In the genomic region with DNA sequence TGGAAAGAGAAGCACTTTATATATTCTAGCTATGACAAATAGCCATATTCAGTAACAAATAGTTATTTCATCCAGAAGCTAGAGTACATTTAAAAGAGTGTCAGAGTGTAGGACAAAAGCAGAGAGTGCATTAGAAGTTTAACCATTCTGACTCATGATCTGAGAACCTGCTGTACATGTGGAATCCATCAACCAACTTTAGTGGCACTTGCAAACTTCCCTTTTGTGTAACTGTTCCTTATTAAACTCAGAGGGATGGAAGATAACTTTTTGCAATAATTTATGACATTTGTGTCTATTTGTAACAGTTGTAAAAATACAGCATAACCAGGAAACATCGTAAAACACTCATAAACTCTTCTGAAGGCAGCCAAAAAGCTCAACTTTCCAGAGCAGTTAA, we compare ENCODE assay signal across 29 mouse cellular contexts.
A peak's percentile ranks its signal among the peaks of the same experiment; 100 is the strongest.
DNase-seq lines count a peak whose midpoint lies in the region; ATAC-seq and TF ChIP-seq lines count a peak whose summit lies in the region.
"Had no signal": no experiment of that assay in that cellular context is flagged by ENCODE, and none has a peak within 500 bp of the region (broad histone marks: within the 10 kb centered on the region; RNA-seq: fewer than 3 reads in every experiment).

No protein-coding gene starts in this region.

- H3K27me3 ChIP-seq in limb, embryonic 14.5 days (ENCODE audit: control insufficient read depth, insufficient read depth, low read length) = no peaks in the 10 kb centered on the region
- H3K27me3 ChIP-seq in midbrain, embryonic 10.5 days (ENCODE audit: low read depth, poor library complexity, severe bottlenecking) = no peaks in the 10 kb centered on the region
- H3K27me3 ChIP-seq: CH12.LX; embryonic facial prominence, embryonic 12.5 days; embryonic facial prominence, embryonic 15.5 days; heart, embryonic 12.5 days; heart, embryonic 15.5 days; hindbrain, embryonic 12.5 days; hindbrain, embryonic 15.5 days; intestine, embryonic 15.5 days; Patski had no signal

- no peak overlapping the region for H3K9ac ChIP-seq in limb, embryonic 14.5 days (ENCODE audit: low read depth, low read length, severe bottlenecking)
- H3K9ac ChIP-seq: embryonic facial prominence, embryonic 12.5 days; embryonic facial prominence, embryonic 15.5 days; forebrain, postnatal 0 days; heart, embryonic 12.5 days; heart, embryonic 15.5 days; hindbrain, embryonic 12.5 days; hindbrain, embryonic 15.5 days; intestine, embryonic 15.5 days had no signal

- H3K4me3 ChIP-seq in limb, embryonic 14.5 days (replicated peaks; ENCODE audit: low read length) = no peak overlapping the region
- no peak overlapping the region for H3K4me3 ChIP-seq in midbrain, embryonic 10.5 days
- H3K4me3 ChIP-seq: embryonic facial prominence, embryonic 12.5 days; embryonic facial prominence, embryonic 15.5 days; heart, embryonic 12.5 days; heart, embryonic 15.5 days; hindbrain, embryonic 12.5 days; hindbrain, embryonic 15.5 days; intestine, embryonic 15.5 days had no signal

- peak; percentile 7 for DNase-seq in embryo, embryonic 11 days
- DNase-seq in embryo, embryonic 9.5 days (ENCODE audit: extremely low spot score) = no peak
- peak; percentile 5 for DNase-seq in kidney, postnatal 14 days
- DNase-seq in kidney, postnatal 10 days = no peak
- DNase-seq in forelimb bud, embryonic 11.5 days (ENCODE audit: low read depth, low spot score) = peak; percentile 68
- DNase-seq in limb, embryonic 14.5 days (ENCODE audit: low spot score) = peak; percentile 75
- DNase-seq in heart, postnatal 14 days = no peak
- no peak for DNase-seq in midbrain, embryonic 10.5 days (ENCODE audit: low spot score)
- DNase-seq: adrenal gland, postnatal 10 days; adrenal gland, postnatal 36 days; B cell, adult 2 months; cerebellum, adult 18-20 months; cerebellum, adult 9-10 months; cerebellum, postnatal 14 days; forebrain, postnatal 0 days; gastrocnemius, postnatal 25 days; heart, adult 18-20 months; heart, postnatal 10 days had no signal

- ATAC-seq in limb, embryonic 14.5 days (ENCODE audit: low FRiP score, low read depth) = peak; percentile 77
- ATAC-seq: forebrain, embryonic 14.5 days; forebrain, postnatal 0 days; intestine, embryonic 15.5 days; Patski had no signal

- no peaks in the 10 kb centered on the region for H3K36me3 ChIP-seq in limb, embryonic 14.5 days (ENCODE audit: control insufficient read depth, insufficient read depth, low read length)
- no peaks in the 10 kb centered on the region for H3K36me3 ChIP-seq in midbrain, embryonic 10.5 days
- H3K36me3 ChIP-seq: embryonic facial prominence, embryonic 12.5 days; embryonic facial prominence, embryonic 15.5 days; G1E; heart, embryonic 12.5 days; heart, embryonic 15.5 days; hindbrain, embryonic 12.5 days; hindbrain, embryonic 15.5 days; intestine, embryonic 15.5 days had no signal

- intact Hi-C loops in heart, postnatal 14 days (cut with DNase I) = no loop called here

- no peak overlapping the region for H3K4me2 ChIP-seq in limb, embryonic 14.5 days (replicated peaks; ENCODE audit: low read depth, low read length, severe bottlenecking)
- H3K4me2 ChIP-seq: embryonic facial prominence, embryonic 12.5 days; embryonic facial prominence, embryonic 15.5 days; heart, embryonic 12.5 days; heart, embryonic 15.5 days; hindbrain, embryonic 12.5 days; hindbrain, embryonic 15.5 days; intestine, embryonic 15.5 days had no signal

- peaks cover 4% of the 10 kb centered on the region; the same call in 1 of the 2 replicates for H3K4me1 ChIP-seq in limb, embryonic 14.5 days (ENCODE audit: control insufficient read depth, insufficient read depth, low read length)
- no peaks in the 10 kb centered on the region for H3K4me1 ChIP-seq in midbrain, embryonic 10.5 days
- H3K4me1 ChIP-seq: embryonic facial prominence, embryonic 15.5 days; heart, embryonic 12.5 days; heart, embryonic 15.5 days; hindbrain, embryonic 12.5 days; hindbrain, embryonic 15.5 days; intestine, embryonic 15.5 days had no signal

- TF ChIP-seq POLR2A in limb, embryonic 14.5 days (IDR thresholded peaks at IDR 0.05; ENCODE audit: borderline replicate concordance, extremely low read depth, insufficient read depth, insufficient read length) = no peak

- no peaks in the 10 kb centered on the region for H3K9me3 ChIP-seq in limb, embryonic 14.5 days (ENCODE audit: control insufficient read depth, low read length)
- no peaks in the 10 kb centered on the region for H3K9me3 ChIP-seq in midbrain, embryonic 10.5 days (replicated peaks)
- H3K9me3 ChIP-seq: embryonic facial prominence, embryonic 12.5 days; embryonic facial prominence, embryonic 15.5 days; heart, embryonic 12.5 days; heart, embryonic 15.5 days; hindbrain, embryonic 12.5 days; hindbrain, embryonic 15.5 days; intestine, embryonic 15.5 days had no signal

- H3K27ac ChIP-seq in limb, embryonic 14.5 days (replicated peaks; ENCODE audit: low read depth, low read length) = no peak overlapping the region
- H3K27ac ChIP-seq in midbrain, embryonic 10.5 days (replicated peaks) = no peak overlapping the region
- H3K27ac ChIP-seq: embryonic facial prominence, embryonic 12.5 days; embryonic facial prominence, embryonic 15.5 days; heart, embryonic 15.5 days; hindbrain, embryonic 12.5 days; hindbrain, embryonic 15.5 days; intestine, embryonic 15.5 days had no signal

- WGBS in limb, embryonic 14.5 days = 14% methylated on average over 1 of the region's 1 CpGs
- WGBS in midbrain, embryonic 10.5 days = 80% methylated on average over 1 of the region's 1 CpGs

Comparison
In these comparisons a context has a peak if more than half of its experiments do, and no peak if none do; other contexts are left out.
1. DNase-seq: peak in embryo, embryonic 11 days (single experiment), kidney, postnatal 14 days (single experiment), forelimb bud, embryonic 11.5 days (single experiment) and limb, embryonic 14.5 days (single experiment); none in embryo, embryonic 9.5 days (single experiment), kidney, postnatal 10 days (single experiment), heart, postnatal 14 days (0 of 2) and midbrain, embryonic 10.5 days (single experiment).